Mouse (Mus musculus) gastrocnemius, postnatal 4 days (tissue): ENCODE measurements around the gene Gm14226. TPM values are rescaled to one million over a fixed set of nuclear protein-coding genes. Genes with fewer than 3 reads are reported as not detected.
"Not testable (repeated sequence)": the region's sequence is repeated elsewhere in the genome, so short reads cannot be mapped to it uniquely, and the experiment has no call there.

Experiments used
- DNase-seq, 2 experiments: peaks; one replicate each; pipeline ENCODE4 v3.0.0; 2021 to 2022; ENCODE audit warnings: low spot score in 2 of 2, mixed read lengths in 2 of 2
- long read RNA-seq, 2 experiments: library from polyadenylated mRNA; stranded (forward); transcript quantifications; one replicate each; pipeline ENCODE4 v2.0.0; 2021
- total RNA-seq, 2 experiments: library from RNA; stranded (reverse); gene quantifications; 2 replicates each; pipeline ENCODE4 v1.2.3; 2021

The Gm14226 gene
- total RNA-seq: not detected
- long read RNA-seq, experiment 1, partial matches to known transcripts: 0 of 1 reads
- long read RNA-seq, experiment 1, other reads (novel, unspliced or antisense): 1 of 1 reads
- long read RNA-seq, experiment 2: 0 reads

GRCm38 (mm10) chr2:155018251-155018755, at the start of gene Gm14226:
Gm14226 (plus strand) TSS chr2:155018266.
- not testable (repeated sequence) for DNase-seq

GRCm38 (mm10) chr2:154969740-154970397, 48.2 kb upstream of the Gm14226 start:
- DNase-seq: not testable (repeated sequence)

GRCm38 (mm10) chr2:154971919-154972692, 46.0 kb upstream of the Gm14226 start:
- no peak for DNase-seq

- DNase-seq: no peak
These were observed 45.1 kb upstream of the Gm14226 start for GRCm38 (mm10) chr2:154972981-154973380.

GRCm38 (mm10) chr2:154986609-154987008, 31.5 kb upstream of the Gm14226 start:
- DNase-seq: no peak

GRCm38 (mm10) chr2:154991411-154991810, 26.7 kb upstream of the Gm14226 start:
- no peak for DNase-seq

- DNase-seq: no peak
These were observed 26.0 kb upstream of the Gm14226 start for GRCm38 (mm10) chr2:154992083-154992482.

- no peak for DNase-seq
These were observed 12.6 kb upstream of the Gm14226 start for GRCm38 (mm10) chr2:155005491-155005890.

- DNase-seq: no peak
These were observed 6.9 kb upstream of the Gm14226 start for GRCm38 (mm10) chr2:155011086-155011656.

- DNase-seq: no peak
These were observed 5.1 kb upstream of the Gm14226 start for GRCm38 (mm10) chr2:155012991-155013390.

- DNase-seq: not testable (repeated sequence)
These were observed 1.3 kb upstream of the Gm14226 start for GRCm38 (mm10) chr2:155016751-155017150.

GRCm38 (mm10) chr2:155018762-155019641, 936 bp downstream of the Gm14226 start:
- peak; percentile 21 to 69 for DNase-seq

GRCm38 (mm10) chr2:155019673-155020072, 1.6 kb downstream of the Gm14226 start:
- DNase-seq: peak; percentile 77 to 91

- not testable (repeated sequence) for DNase-seq
These were observed 2.3 kb downstream of the Gm14226 start for GRCm38 (mm10) chr2:155020247-155020826.

GRCm38 (mm10) chr2:155030831-155031230, 12.8 kb downstream of the Gm14226 start:
- no peak for DNase-seq

- DNase-seq: no peak
These were observed 15.1 kb downstream of the Gm14226 start for GRCm38 (mm10) chr2:155032938-155033710.

- no peak for DNase-seq
These were observed 21.9 kb downstream of the Gm14226 start for GRCm38 (mm10) chr2:155039956-155040355.

- no peak for DNase-seq
These were observed 26.5 kb downstream of the Gm14226 start for GRCm38 (mm10) chr2:155044542-155044941.

GRCm38 (mm10) chr2:155045075-155045474, 27.0 kb downstream of the Gm14226 start:
- DNase-seq: no peak
